Mouse (Mus musculus) brain, embryonic 14.5 days (tissue): ENCODE results near the gene Olfr1497.

Source experiments
- CTCF ChIP-seq: fragments of 200-500 bp; IDR thresholded peaks from 2 replicates; pipeline ENCODE4 v1.5.1; 2012; ENCODE audit warnings: inconsistent platforms, mild to moderate bottlenecking, moderate library complexity, borderline replicate concordance; ENCODE audit not compliant: insufficient read depth, insufficient read length; ENCODE audit errors: extremely low read depth
- POLR2A ChIP-seq: fragments of 200-500 bp; IDR thresholded peaks from 2 replicates; pipeline ENCODE4 v1.6.1; 2012; ENCODE audit warnings: mild to moderate bottlenecking, inconsistent platforms, borderline replicate concordance; ENCODE audit not compliant: poor library complexity, insufficient read depth, insufficient read length, severe bottlenecking; ENCODE audit errors: extremely low read depth

DNA sequence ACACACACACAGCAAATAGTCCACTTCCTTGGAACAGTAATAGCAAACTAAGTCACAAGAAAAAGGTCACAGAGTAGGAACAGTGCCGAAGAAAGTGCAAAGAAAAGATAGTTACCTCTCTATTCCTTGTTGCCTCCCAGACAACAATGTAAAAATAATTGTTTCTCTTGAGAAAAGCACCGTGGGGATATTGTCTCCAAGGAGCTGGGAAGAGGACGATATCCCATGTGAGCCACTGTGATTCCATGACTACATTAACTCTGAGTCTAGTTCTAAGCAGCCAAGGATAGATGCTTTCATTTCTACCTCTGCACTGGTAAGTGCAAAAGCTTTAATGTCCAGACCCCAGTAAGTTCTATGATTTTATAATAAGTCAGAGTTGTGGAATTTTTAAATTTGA is 33.7 kb downstream of the Olfr1497 start, which contains the start of gene Olfr1495:
- TF ChIP-seq CTCF (no peak), POLR2A (no peak)
